Mouse (Mus musculus): Measurements from ENCODE around the gene Rpl38. TPM values are rescaled to one million over a fixed set of nuclear protein-coding genes. Genes with fewer than 3 reads are reported as not detected.
A peak's percentile ranks its signal among the peaks of the same experiment; 100 is the strongest.

Gene Rpl38
- polyA plus RNA-seq, 2 experiments, result 926 to 1,654 TPM

DNA sequence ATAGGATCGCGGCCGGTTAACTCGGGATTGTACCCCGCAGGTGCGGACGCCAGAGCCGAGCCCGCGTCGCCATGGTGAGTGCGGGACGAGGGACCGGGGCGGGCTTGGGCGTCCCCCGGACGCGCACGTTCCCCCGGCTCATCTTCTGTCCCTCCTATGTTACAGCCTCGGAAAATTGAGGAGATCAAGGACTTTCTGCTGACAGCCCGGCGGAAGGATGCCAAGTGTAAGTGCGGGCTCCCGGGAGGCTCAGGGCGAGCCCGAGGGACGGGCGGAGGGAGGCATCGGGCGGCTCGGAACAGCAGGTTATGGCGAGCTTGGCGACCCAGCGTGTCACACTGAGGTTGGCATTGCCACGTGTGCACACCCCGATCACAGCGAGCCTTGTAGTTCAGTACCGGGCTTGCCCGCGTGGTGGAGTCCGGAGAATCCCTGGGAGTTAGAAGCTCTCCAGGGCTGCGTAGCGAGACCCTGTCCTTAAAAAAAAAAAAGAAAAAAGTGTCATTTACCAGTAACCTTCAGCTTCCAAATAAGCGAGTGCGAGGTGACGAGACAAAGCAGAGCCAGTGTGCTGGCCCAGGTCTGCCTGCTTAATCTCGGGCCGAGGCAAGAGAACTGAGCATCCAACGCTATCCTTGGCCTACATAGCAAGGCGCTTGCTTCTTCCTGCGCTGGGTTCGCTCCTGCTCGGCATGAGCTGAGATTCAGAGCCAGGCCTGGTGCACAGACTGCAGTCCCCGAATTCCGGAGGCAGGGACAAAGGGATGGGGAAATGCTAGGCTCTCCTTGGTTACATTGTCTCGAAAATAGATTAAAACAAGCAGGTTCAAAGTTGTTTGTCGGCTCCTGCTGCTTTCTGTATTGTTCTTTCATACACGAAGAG lies 658 bp downstream of the Rpl38 start:
- Histone ChIP-seq H3K4me2 (ENCODE audit: low read depth) (peak overlapping the region; percentile 77), H3K9me3 (ENCODE audit: control insufficient read depth, low read length) (no peaks in the 10 kb centered on the region), H3K27me3 (ENCODE audit: control insufficient read depth, insufficient read depth, low read length) (no peaks in the 10 kb centered on the region), H3K4me1 (replicated peaks; ENCODE audit: control insufficient read depth in 2 of 2, insufficient read depth in 2 of 2, low read length in 1 of 2) (peaks cover 5 to 16% of the 10 kb centered on the region in 2 experiments), H3K36me3 (replicated peaks; ENCODE audit: control insufficient read depth, insufficient read depth, low read depth) (peaks cover 33% of the 10 kb centered on the region), H3K4me3 (ENCODE audit: insufficient read depth in 1 of 2, low read depth in 2 of 2, low read length in 2 of 2) (peak overlapping the region; percentile 75 to 92), H3K9ac (replicated peaks) (peak overlapping the region; percentile 90), H3K27ac (peak overlapping the region; percentile 18)
- DNase-seq (ENCODE audit: low read depth in 3 of 3, low spot score in 3 of 3) (peak in 1 of 3 experiments; percentile 53), ATAC-seq (ENCODE audit: insufficient read depth) (peak; percentile 64)
- WGBS (ENCODE audit: insufficient replicate concordance), result under 1% methylated on average over 60 of the region's 60 CpGs
- TF ChIP-seq CTCF (IDR thresholded peaks at IDR 0.05; ENCODE audit: low read depth) (peak; percentile 68), EP300 (IDR thresholded peaks at IDR 0.05; ENCODE audit: low read depth) (no peak)

DNA sequence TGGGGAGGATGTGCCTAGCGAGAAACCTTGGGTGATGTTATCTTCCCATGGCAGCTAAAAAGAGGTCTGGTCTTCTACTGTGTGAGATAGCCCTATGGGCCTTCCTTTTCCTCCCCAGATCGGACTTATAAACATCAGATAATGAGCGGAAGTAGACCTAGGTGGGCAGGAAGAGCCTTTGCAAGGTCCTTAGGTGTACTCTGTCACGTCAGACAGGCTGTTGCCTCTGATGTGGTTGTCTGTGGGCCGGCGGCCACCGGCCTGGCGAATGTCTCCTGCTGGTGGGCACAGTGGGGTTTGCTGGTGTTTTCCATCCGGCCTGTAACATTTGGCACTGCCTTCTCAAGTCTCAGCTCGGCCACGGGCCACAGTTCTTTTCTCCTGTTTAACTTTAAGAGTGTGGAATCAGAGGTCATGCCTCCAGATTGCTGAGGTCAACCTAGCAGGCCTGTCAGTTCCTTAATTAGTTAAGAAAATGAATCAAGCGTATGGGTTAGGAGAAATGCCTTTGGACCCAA lies 1.4 kb downstream of the Rpl38 start:
- Histone ChIP-seq H3K9ac (replicated peaks) (peak overlapping the region; percentile 90), H3K4me1 (replicated peaks; ENCODE audit: control insufficient read depth in 2 of 2, insufficient read depth in 2 of 2, low read length in 1 of 2) (peaks cover 5 to 16% of the 10 kb centered on the region in 2 experiments), H3K9me3 (ENCODE audit: control insufficient read depth, low read length) (no peaks in the 10 kb centered on the region), H3K4me3 (ENCODE audit: insufficient read depth in 1 of 2, low read depth in 2 of 2, low read length in 2 of 2) (peak overlapping the region; percentile 75 to 92), H3K27me3 (ENCODE audit: control insufficient read depth, insufficient read depth, low read length) (no peaks in the 10 kb centered on the region), H3K27ac (peak overlapping the region; percentile 3), H3K36me3 (replicated peaks; ENCODE audit: control insufficient read depth, insufficient read depth, low read depth) (peaks cover 33% of the 10 kb centered on the region), H3K4me2 (ENCODE audit: low read depth) (peak overlapping the region; percentile 77)
- TF ChIP-seq EP300 (IDR thresholded peaks at IDR 0.05; ENCODE audit: low read depth) (no peak), CTCF (IDR thresholded peaks at IDR 0.05; ENCODE audit: low read depth) (no peak)
- DNase-seq (ENCODE audit: low read depth in 3 of 3, low spot score in 3 of 3) (no peak), ATAC-seq (ENCODE audit: insufficient read depth) (no peak)
- WGBS (ENCODE audit: insufficient replicate concordance), result 9% methylated on average over 12 of the region's 12 CpGs

- H3K4me2 ChIP-seq (ENCODE audit: low read depth), result peak overlapping the region; percentile 77
- H3K36me3 ChIP-seq (replicated peaks; ENCODE audit: control insufficient read depth, insufficient read depth, low read depth), result peaks cover 33% of the 10 kb centered on the region
- H3K9ac ChIP-seq (replicated peaks), result no peak overlapping the region; the same call in 1 of the 2 replicates
- no peak overlapping the region for H3K27ac ChIP-seq
- TF ChIP-seq CTCF (IDR thresholded peaks at IDR 0.05; ENCODE audit: low read depth), result no peak
- no peak for TF ChIP-seq EP300 (IDR thresholded peaks at IDR 0.05; ENCODE audit: low read depth)
- H3K9me3 ChIP-seq (ENCODE audit: control insufficient read depth, low read length), result no peaks in the 10 kb centered on the region
- ATAC-seq (ENCODE audit: insufficient read depth) (no peak), DNase-seq (ENCODE audit: low read depth in 3 of 3, low spot score in 3 of 3) (no peak)
- 77% methylated on average over 5 of the region's 5 CpGs for WGBS (ENCODE audit: insufficient replicate concordance)
- peaks cover 7% of the 10 kb centered on the region; the same call in 1 of the 2 replicates for H3K27me3 ChIP-seq (ENCODE audit: control insufficient read depth, insufficient read depth, low read length)
- H3K4me1 ChIP-seq (replicated peaks; ENCODE audit: control insufficient read depth in 2 of 2, insufficient read depth in 2 of 2, low read length in 1 of 2), result peaks cover 8 to 19% of the 10 kb centered on the region in 2 experiments
- no peak overlapping the region for H3K4me3 ChIP-seq (ENCODE audit: insufficient read depth in 1 of 2, low read depth in 2 of 2, low read length in 2 of 2)
Observed at GRCm38 (mm10) chr11:114671147-114671546, 2.8 kb downstream of the Rpl38 start.

DNA sequence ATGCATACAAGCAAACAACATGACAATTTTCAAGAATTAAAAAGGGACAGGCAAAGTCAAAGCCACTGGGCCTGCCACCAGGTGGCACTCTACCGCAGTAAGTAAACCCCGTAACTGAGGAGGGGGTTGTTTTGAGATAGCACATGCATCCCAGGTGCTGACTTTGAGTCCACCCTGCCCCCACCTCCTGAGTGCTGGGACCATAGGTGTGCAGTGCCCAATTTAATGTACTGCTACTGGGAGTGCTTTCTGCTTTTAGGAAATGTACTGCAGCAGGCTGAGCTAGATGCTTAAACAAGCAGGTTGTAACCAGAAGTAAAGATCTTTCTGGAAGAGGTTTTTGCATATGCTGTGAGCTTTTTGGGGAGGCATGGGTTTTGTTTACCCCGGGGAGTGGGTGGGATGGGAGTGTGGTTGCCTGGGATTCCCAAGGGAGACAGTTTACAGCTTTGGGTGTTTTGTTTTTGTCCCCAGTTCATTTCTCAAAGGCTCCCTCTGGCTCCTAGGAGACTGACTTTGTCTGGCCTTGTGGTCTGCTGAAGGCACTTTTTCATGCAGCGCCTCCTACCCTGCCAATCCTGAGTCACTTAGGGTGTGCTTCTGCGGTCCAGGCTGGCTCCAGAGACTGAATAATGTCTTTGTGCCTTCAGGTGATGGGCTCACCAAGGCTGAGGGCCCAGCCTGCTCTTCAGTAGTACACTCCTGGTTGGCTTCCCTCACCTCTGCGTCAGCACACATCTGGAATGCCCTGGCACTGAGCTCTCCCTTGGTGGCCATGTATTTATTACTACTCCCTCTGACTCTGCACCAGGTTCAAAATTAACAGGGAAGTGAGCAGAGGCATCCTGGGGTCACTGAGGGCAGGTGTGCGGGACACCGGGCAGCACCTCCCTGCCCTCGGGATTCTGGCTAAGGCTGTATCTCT lies 4.7 kb downstream of the Rpl38 start:
- 64% methylated on average over 9 of the region's 9 CpGs for WGBS (ENCODE audit: insufficient replicate concordance)
- ATAC-seq (ENCODE audit: insufficient read depth) (no peak), DNase-seq (ENCODE audit: low read depth in 3 of 3, low spot score in 3 of 3) (no peak)
- Histone ChIP-seq H3K4me1 (replicated peaks; ENCODE audit: control insufficient read depth in 2 of 2, insufficient read depth in 2 of 2, low read length in 1 of 2) (peaks cover 8 to 18% of the 10 kb centered on the region in 2 experiments), H3K4me2 (ENCODE audit: low read depth) (no peak overlapping the region), H3K27ac (no peak overlapping the region), H3K36me3 (replicated peaks; ENCODE audit: control insufficient read depth, insufficient read depth, low read depth) (peaks cover 33% of the 10 kb centered on the region), H3K4me3 (ENCODE audit: insufficient read depth in 1 of 2, low read depth in 2 of 2, low read length in 2 of 2) (no peak overlapping the region), H3K27me3 (ENCODE audit: control insufficient read depth, insufficient read depth, low read length) (peaks cover 10% of the 10 kb centered on the region; the same call in 1 of the 2 replicates), H3K9ac (replicated peaks) (no peak overlapping the region), H3K9me3 (ENCODE audit: control insufficient read depth, low read length) (no peaks in the 10 kb centered on the region)
- peak; percentile 79 for TF ChIP-seq CTCF (IDR thresholded peaks at IDR 0.05; ENCODE audit: low read depth)
- TF ChIP-seq EP300 (IDR thresholded peaks at IDR 0.05; ENCODE audit: low read depth), result no peak
